Mouse (Mus musculus): ENCODE results near the gene Greb1. TPM values are rescaled to one million over a fixed set of nuclear protein-coding genes. Genes with fewer than 3 reads are reported as not detected.
"Not testable (repeated sequence)": the region's sequence is repeated elsewhere in the genome, so short reads cannot be mapped to it uniquely, and the experiment has no call there.

Gene Greb1
- polyA plus RNA-seq, 1 experiment from 2014 or later = 0.38 TPM

GRCm38 (mm10) chr12:16698691-16699090 lies 102.0 kb downstream of the Greb1 start:
- no peak overlapping the region for H3K4me3 ChIP-seq (ENCODE audit: low read length)

DNA sequence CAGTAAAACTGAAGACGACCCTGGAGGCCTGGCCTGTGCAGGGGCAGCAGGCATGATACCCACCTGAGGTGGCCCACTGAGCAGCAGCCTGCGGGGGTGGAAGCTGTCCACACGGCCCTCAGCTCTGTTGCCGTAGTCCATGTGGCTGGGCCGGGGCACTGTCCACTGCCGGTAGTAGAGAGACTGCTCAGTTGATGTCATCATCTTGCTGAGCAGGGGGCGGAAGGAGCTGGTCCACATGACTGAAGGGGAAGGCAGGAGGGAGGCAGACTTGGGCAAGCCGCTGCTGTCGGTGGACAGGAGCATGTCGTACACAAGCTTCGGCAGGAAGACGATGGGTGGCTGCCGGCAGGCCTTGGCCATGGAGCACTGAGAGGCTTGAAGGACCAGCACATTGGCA lies 104.5 kb downstream of the Greb1 start:
- H3K4me2 ChIP-seq (ENCODE audit: low read depth, low read length) = no peak overlapping the region
- 83% methylated on average over 13 of the region's 13 CpGs for WGBS

More at GRCm38 (mm10) chr12:16698691-16699090, 102.0 kb downstream of the Greb1 start:
- Histone ChIP-seq H3K27ac (ENCODE audit: low read length) (no peak overlapping the region), H3K27me3 (ENCODE audit: control insufficient read depth, insufficient read depth, low read length) (no peaks in the 10 kb centered on the region), H3K36me3 (ENCODE audit: control insufficient read depth, insufficient read depth) (no peaks in the 10 kb centered on the region), H3K9ac (ENCODE audit: low read length) (no peak overlapping the region), H3K9me3 (replicated peaks; ENCODE audit: control insufficient read depth, low read length) (no peaks in the 10 kb centered on the region), H3K4me2 (ENCODE audit: low read depth, low read length) (no peak overlapping the region), H3K4me1 (ENCODE audit: control insufficient read depth, insufficient read depth, low read length) (no peaks in the 10 kb centered on the region)
- no peak for ATAC-seq (replicated peaks; ENCODE audit: extremely low read depth, insufficient read depth, low FRiP score)
- WGBS = 81% methylated on average over 1 of the region's 1 CpGs

GRCm38 (mm10) chr12:16695252-16695651 lies 105.4 kb downstream of the Greb1 start:
- 96% methylated on average over 7 of the region's 8 CpGs for WGBS
- H3K4me2 ChIP-seq (ENCODE audit: low read depth, low read length); H3K27ac ChIP-seq (ENCODE audit: low read length); H3K9ac ChIP-seq (ENCODE audit: low read length); ATAC-seq (replicated peaks; ENCODE audit: extremely low read depth, insufficient read depth, low FRiP score); H3K4me1 ChIP-seq (ENCODE audit: control insufficient read depth, insufficient read depth, low read length); H3K4me3 ChIP-seq (ENCODE audit: low read length); H3K27me3 ChIP-seq (ENCODE audit: control insufficient read depth, insufficient read depth, low read length); H3K9me3 ChIP-seq (replicated peaks; ENCODE audit: control insufficient read depth, low read length); H3K36me3 ChIP-seq (ENCODE audit: control insufficient read depth, insufficient read depth): not testable (repeated sequence)

More for the DNA sequence above, 104.5 kb downstream of the Greb1 start:
- H3K36me3 ChIP-seq (ENCODE audit: control insufficient read depth, insufficient read depth) = no peaks in the 10 kb centered on the region
- no peaks in the 10 kb centered on the region for H3K27me3 ChIP-seq (ENCODE audit: control insufficient read depth, insufficient read depth, low read length)
- H3K27ac ChIP-seq (ENCODE audit: low read length) = no peak overlapping the region
- H3K9ac ChIP-seq (ENCODE audit: low read length) = no peak overlapping the region
- no peak for ATAC-seq (replicated peaks; ENCODE audit: extremely low read depth, insufficient read depth, low FRiP score)
- no peaks in the 10 kb centered on the region for H3K4me1 ChIP-seq (ENCODE audit: control insufficient read depth, insufficient read depth, low read length)
- no peak overlapping the region for H3K4me3 ChIP-seq (ENCODE audit: low read length)
- H3K9me3 ChIP-seq (replicated peaks; ENCODE audit: control insufficient read depth, low read length) = no peaks in the 10 kb centered on the region

DNA sequence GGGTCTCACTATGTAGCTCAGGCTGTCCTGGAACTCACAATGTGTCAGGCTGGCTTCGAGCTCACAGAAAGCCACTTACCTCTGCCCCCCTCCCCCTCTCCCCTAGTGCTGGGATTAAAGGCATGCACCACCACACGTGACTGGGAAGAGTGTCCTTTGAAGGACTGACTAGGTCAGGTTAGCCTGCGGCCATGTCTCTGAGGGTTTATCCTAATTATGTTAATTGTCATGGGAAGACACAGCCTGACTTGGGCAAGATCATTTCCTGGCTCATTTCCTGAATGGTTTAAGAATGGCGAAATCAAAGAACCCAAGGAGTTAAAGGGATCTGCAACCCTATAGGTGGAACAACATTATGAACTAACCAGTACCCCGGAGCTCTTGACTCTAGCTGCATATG lies 105.9 kb downstream of the Greb1 start:
- Histone ChIP-seq H3K4me1 (ENCODE audit: control insufficient read depth, insufficient read depth, low read length) (no peaks in the 10 kb centered on the region), H3K36me3 (ENCODE audit: control insufficient read depth, insufficient read depth) (no peaks in the 10 kb centered on the region), H3K27me3 (ENCODE audit: control insufficient read depth, insufficient read depth, low read length) (no peaks in the 10 kb centered on the region), H3K4me2 (ENCODE audit: low read depth, low read length) (no peak overlapping the region), H3K9ac (ENCODE audit: low read length) (no peak overlapping the region), H3K9me3 (replicated peaks; ENCODE audit: control insufficient read depth, low read length) (no peaks in the 10 kb centered on the region), H3K4me3 (ENCODE audit: low read length) (no peak overlapping the region), H3K27ac (ENCODE audit: low read length) (no peak overlapping the region)
- no peak for ATAC-seq (replicated peaks; ENCODE audit: extremely low read depth, insufficient read depth, low FRiP score)
- 75% methylated on average over 5 of the region's 5 CpGs for WGBS

DNA sequence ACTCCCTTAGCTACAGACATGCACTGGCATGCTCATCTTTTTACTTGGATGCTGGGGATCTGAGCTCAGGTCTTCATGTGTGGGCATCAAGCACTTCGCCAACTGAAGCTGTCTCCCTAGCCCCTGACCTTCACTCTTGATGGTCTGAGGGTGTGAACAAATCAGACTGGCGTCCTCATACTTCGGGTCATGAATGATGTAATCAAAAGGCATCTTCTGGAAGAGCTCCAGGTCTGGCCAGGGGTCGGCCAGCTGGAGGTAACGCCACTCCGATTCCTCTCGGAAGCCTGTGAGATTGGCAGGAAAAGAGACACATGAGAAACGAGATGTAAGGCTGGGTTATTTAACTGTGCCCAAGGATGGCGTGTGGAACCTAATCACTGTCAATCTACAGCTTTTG lies 110.1 kb downstream of the Greb1 start:
- Histone ChIP-seq H3K4me1 (ENCODE audit: control insufficient read depth, insufficient read depth, low read length) (no peaks in the 10 kb centered on the region), H3K27me3 (ENCODE audit: control insufficient read depth, insufficient read depth, low read length) (no peaks in the 10 kb centered on the region), H3K4me2 (ENCODE audit: low read depth, low read length) (no peak overlapping the region), H3K27ac (ENCODE audit: low read length) (no peak overlapping the region), H3K9ac (ENCODE audit: low read length) (no peak overlapping the region), H3K9me3 (replicated peaks; ENCODE audit: control insufficient read depth, low read length) (no peaks in the 10 kb centered on the region), H3K4me3 (ENCODE audit: low read length) (no peak overlapping the region), H3K36me3 (ENCODE audit: control insufficient read depth, insufficient read depth) (no peaks in the 10 kb centered on the region)
- WGBS = 82% methylated on average over 9 of the region's 9 CpGs
- no peak for ATAC-seq (replicated peaks; ENCODE audit: extremely low read depth, insufficient read depth, low FRiP score)

GRCm38 (mm10) chr12:16672246-16672645 lies 128.4 kb downstream of the Greb1 start:
- WGBS = 90% methylated on average over 10 of the region's 10 CpGs
- Histone ChIP-seq H3K4me2 (ENCODE audit: low read depth, low read length) (no peak overlapping the region), H3K36me3 (ENCODE audit: control insufficient read depth, insufficient read depth) (no peaks in the 10 kb centered on the region), H3K27ac (ENCODE audit: low read length) (no peak overlapping the region), H3K4me1 (ENCODE audit: control insufficient read depth, insufficient read depth, low read length) (no peaks in the 10 kb centered on the region), H3K4me3 (ENCODE audit: low read length) (no peak overlapping the region), H3K27me3 (ENCODE audit: control insufficient read depth, insufficient read depth, low read length) (no peaks in the 10 kb centered on the region), H3K9ac (ENCODE audit: low read length) (no peak overlapping the region), H3K9me3 (replicated peaks; ENCODE audit: control insufficient read depth, low read length) (no peaks in the 10 kb centered on the region)
- ATAC-seq (replicated peaks; ENCODE audit: extremely low read depth, insufficient read depth, low FRiP score) = no peak

- no peak overlapping the region for H3K4me3 ChIP-seq (ENCODE audit: low read length)
- no peak overlapping the region for H3K4me2 ChIP-seq (ENCODE audit: low read depth, low read length)
- H3K27me3 ChIP-seq (ENCODE audit: control insufficient read depth, insufficient read depth, low read length) = no peaks in the 10 kb centered on the region
- H3K4me1 ChIP-seq (ENCODE audit: control insufficient read depth, insufficient read depth, low read length) = no peaks in the 10 kb centered on the region
- no peaks in the 10 kb centered on the region for H3K9me3 ChIP-seq (replicated peaks; ENCODE audit: control insufficient read depth, low read length)
- 70% methylated on average over 3 of the region's 3 CpGs for WGBS
- ATAC-seq (replicated peaks; ENCODE audit: extremely low read depth, insufficient read depth, low FRiP score) = no peak
- no peak overlapping the region for H3K27ac ChIP-seq (ENCODE audit: low read length)
- H3K9ac ChIP-seq (ENCODE audit: low read length) = no peak overlapping the region
- H3K36me3 ChIP-seq (ENCODE audit: control insufficient read depth, insufficient read depth) = no peaks in the 10 kb centered on the region
These were observed 131.5 kb downstream of the Greb1 start for GRCm38 (mm10) chr12:16669176-16669575.

- no peaks in the 10 kb centered on the region for H3K9me3 ChIP-seq (replicated peaks; ENCODE audit: control insufficient read depth, low read length)
- H3K27ac ChIP-seq (ENCODE audit: low read length) = no peak overlapping the region
- no peaks in the 10 kb centered on the region for H3K36me3 ChIP-seq (ENCODE audit: control insufficient read depth, insufficient read depth)
- H3K4me1 ChIP-seq (ENCODE audit: control insufficient read depth, insufficient read depth, low read length) = no peaks in the 10 kb centered on the region
- H3K4me3 ChIP-seq (ENCODE audit: low read length) = no peak overlapping the region
- WGBS = 43% methylated on average over 1 of the region's 2 CpGs
- H3K27me3 ChIP-seq (ENCODE audit: control insufficient read depth, insufficient read depth, low read length) = no peaks in the 10 kb centered on the region
- H3K4me2 ChIP-seq (ENCODE audit: low read depth, low read length) = no peak overlapping the region
- no peak overlapping the region for H3K9ac ChIP-seq (ENCODE audit: low read length)
- ATAC-seq (replicated peaks; ENCODE audit: extremely low read depth, insufficient read depth, low FRiP score) = no peak
These were observed 135.7 kb downstream of the Greb1 start for GRCm38 (mm10) chr12:16665022-16665421.

DNA sequence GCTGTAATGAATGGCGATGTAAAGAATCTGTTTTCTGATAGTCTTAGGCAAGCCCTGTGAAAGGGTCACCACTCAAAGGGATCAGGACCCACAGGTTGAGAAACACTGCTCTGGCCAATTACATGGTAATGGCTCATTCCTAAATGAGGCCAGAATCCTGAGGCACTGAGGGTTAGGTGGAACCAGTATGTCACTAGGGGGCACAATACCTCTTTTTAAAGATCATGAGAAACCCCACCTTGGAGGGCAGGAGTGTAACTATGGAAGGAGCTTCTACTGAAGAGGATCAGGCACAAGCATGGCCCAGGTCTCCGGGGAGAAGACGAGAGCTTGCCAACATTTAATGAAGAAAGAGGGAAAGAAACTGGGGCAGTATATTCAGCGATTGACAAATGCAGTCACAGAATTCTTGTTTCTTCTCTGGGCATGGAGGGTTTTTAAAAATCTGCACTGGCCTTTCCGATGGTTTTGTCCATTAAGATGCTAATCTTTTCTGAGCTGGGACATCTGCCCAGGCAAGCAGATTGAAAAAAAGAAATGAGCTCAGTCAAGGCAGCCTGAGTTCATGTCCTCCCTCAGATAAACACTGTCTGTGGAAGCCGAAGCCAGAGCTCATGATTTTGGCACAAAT lies 137.6 kb downstream of the Greb1 start:
- Histone ChIP-seq H3K27ac (ENCODE audit: low read length) (no peak overlapping the region), H3K4me1 (ENCODE audit: control insufficient read depth, insufficient read depth, low read length) (no peaks in the 10 kb centered on the region), H3K36me3 (ENCODE audit: control insufficient read depth, insufficient read depth) (no peaks in the 10 kb centered on the region), H3K4me2 (ENCODE audit: low read depth, low read length) (no peak overlapping the region), H3K27me3 (ENCODE audit: control insufficient read depth, insufficient read depth, low read length) (no peaks in the 10 kb centered on the region; the same call in 1 of the 2 replicates), H3K9ac (ENCODE audit: low read length) (no peak overlapping the region), H3K4me3 (ENCODE audit: low read length) (no peak overlapping the region), H3K9me3 (replicated peaks; ENCODE audit: control insufficient read depth, low read length) (no peaks in the 10 kb centered on the region)
- no peak for ATAC-seq (replicated peaks; ENCODE audit: extremely low read depth, insufficient read depth, low FRiP score)
- WGBS = 65% methylated on average over 6 of the region's 6 CpGs

Data from heart, embryonic 16.5 days (tissue).